Mouse (Mus musculus) G1E (cell line): Measurements from ENCODE around the gene Srsf9. TPM values are rescaled to one million over a fixed set of nuclear protein-coding genes. Genes with fewer than 3 reads are reported as not detected.
"Not testable (repeated sequence)": the region's sequence is repeated elsewhere in the genome, so short reads cannot be mapped to it uniquely, and the experiment has no call there.

Experiments
- ATAC-seq: 2 replicates; pipeline ENCODE4 v1.8.0; 2016; ENCODE audit warnings: mild to moderate bottlenecking; ENCODE audit not compliant: insufficient number of reproducible peaks, poor library complexity, low FRiP score, severe bottlenecking; ENCODE audit errors: extremely low read depth
- DNase-seq: peaks from one replicate; pipeline ENCODE4 v3.0.0; 2012; ENCODE audit warnings: low spot score
- H3K27me3 ChIP-seq: 2 replicates; pipeline ENCODE4 v1.6.1; 2012; ENCODE audit warnings: mild to moderate bottlenecking, low read length, inconsistent platforms; ENCODE audit not compliant: insufficient read depth
- H3K36me3 ChIP-seq: replicated peaks from 2 replicates; pipeline ENCODE3; 2012; ENCODE audit warnings: mild to moderate bottlenecking, inconsistent platforms
- H3K4me1 ChIP-seq: 2 replicates; pipeline ENCODE4 v1.6.1; 2012; ENCODE audit warnings: low read depth, low read length, inconsistent platforms, mixed read lengths; ENCODE audit not compliant: insufficient read depth
- H3K4me3 ChIP-seq: 2 replicates; pipeline ENCODE4 v1.5.1; 2012; ENCODE audit warnings: low read depth, mild to moderate bottlenecking, inconsistent platforms, low read length, moderate library complexity, mixed read lengths
- H3K9me3 ChIP-seq: replicated peaks from 2 replicates; pipeline ENCODE4 v1.6.1; 2012; ENCODE audit warnings: inconsistent platforms
- CTCF ChIP-seq: IDR thresholded peaks from 2 replicates; pipeline ENCODE4 v1.5.1; 2012; ENCODE audit warnings: low read depth, low read length, inconsistent platforms, mixed read lengths
- GATA1 ChIP-seq: IDR thresholded peaks from 2 replicates; pipeline ENCODE4 v1.6.1; 2012; ENCODE audit warnings: borderline replicate concordance, low read length, inconsistent platforms, mixed read lengths
- GATA2 ChIP-seq: IDR thresholded peaks from 2 replicates; pipeline ENCODE4 v1.6.1; 2012; ENCODE audit warnings: low read depth, low read length, inconsistent platforms, borderline replicate concordance
- POLR2AphosphoS5 ChIP-seq: IDR thresholded peaks from 2 replicates; pipeline ENCODE4 v1.6.1; 2012; ENCODE audit warnings: low read depth, low read length, inconsistent platforms; ENCODE audit not compliant: insufficient replicate concordance
- TAL1 ChIP-seq: conservative IDR thresholded peaks from 2 replicates; pipeline ENCODE4 v1.6.1; 2012; ENCODE audit warnings: low read depth, low read length, inconsistent platforms, mixed read lengths
- polyA plus RNA-seq: library from polyadenylated mRNA; stranded (reverse); fragments of >175 nt; gene quantifications from 2 replicates; pipeline ENCODE4 v1.2.3, GENCODE M21; 2012
- total RNA-seq, 2 experiments: library from RNA; stranded (forward) in 1 of 2; stranded (reverse) in 1 of 2; fragments of 200-1000 nt in 1 of 2; fragments of >200 nt in 1 of 2; fragmentation: Nextera tagmentation in 1 of 2; gene quantifications; 2 replicates each; pipeline ENCODE4 v1.2.3; 2014 to 2017

The Srsf9 gene
- total and polyA plus RNA-seq, 3 experiments, result 47.6 to 114 (median 111) TPM

DNA sequence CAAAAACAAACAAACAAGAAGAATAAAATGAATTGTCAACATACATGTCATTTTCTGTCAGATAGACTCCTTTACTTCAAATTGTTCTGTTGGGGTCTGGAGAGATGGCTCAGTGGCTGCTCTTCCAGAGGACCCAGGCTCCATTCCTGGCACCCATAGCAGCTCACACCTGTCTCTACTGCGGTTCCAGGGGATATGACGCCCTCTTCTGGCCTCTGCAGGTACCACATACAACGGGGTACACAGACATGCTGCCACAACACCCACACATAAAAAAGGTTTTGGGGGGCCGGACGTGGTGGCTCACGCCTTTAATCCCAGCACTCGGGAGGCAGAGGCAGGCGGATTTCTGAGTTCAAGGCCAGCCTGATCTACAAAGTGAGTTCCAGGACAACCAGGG, 32.8 kb upstream of the Srsf9 start:
- TF ChIP-seq POLR2AphosphoS5, result no peak
- no peak for TF ChIP-seq TAL1
- TF ChIP-seq GATA2, result no peak
- 0 out of 2 replicates have a peak, but pooled peaks have one; percentile 6 for TF ChIP-seq CTCF
- TF ChIP-seq GATA1, result no peak
- no peaks in the 10 kb centered on the region for H3K9me3 ChIP-seq
- no peak overlapping the region for H3K4me3 ChIP-seq
- H3K27me3 ChIP-seq, result no peaks in the 10 kb centered on the region
- peaks cover 53% of the 10 kb centered on the region for H3K4me1 ChIP-seq
- ATAC-seq, result no peak
- peaks cover 95% of the 10 kb centered on the region for H3K36me3 ChIP-seq
- no peak for DNase-seq

DNA sequence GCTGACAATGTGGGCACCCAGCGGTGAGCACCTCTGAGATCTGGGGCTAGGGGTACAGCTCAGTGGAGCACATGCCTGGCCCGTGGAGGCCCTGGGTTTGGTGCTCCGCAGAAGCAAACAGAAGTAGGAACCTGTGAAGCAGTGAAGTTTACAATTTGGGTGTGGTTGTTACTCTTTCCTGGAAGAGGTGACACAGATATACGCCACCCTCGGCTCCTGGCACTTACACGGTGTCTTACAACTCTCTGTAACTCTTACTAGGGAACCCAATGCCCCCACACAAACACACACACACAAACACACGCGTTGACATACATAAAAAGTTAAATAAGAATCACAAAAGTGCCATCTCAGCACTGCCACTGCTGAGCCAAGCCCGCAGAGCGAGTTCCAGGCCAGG, 30.6 kb upstream of the Srsf9 start:
- H3K9me3 ChIP-seq, result no peaks in the 10 kb centered on the region
- H3K4me3 ChIP-seq, result peak overlapping the region; percentile 55; the same call in 1 of the 2 replicates
- H3K27me3 ChIP-seq, result no peaks in the 10 kb centered on the region
- H3K4me1 ChIP-seq, result peaks cover 59% of the 10 kb centered on the region
- TF ChIP-seq CTCF (no peak), GATA1 (no peak), POLR2AphosphoS5 (no peak), GATA2 (no peak), TAL1 (no peak)
- ATAC-seq, result no peak
- DNase-seq, result no peak
- peaks cover 81% of the 10 kb centered on the region for H3K36me3 ChIP-seq

DNA sequence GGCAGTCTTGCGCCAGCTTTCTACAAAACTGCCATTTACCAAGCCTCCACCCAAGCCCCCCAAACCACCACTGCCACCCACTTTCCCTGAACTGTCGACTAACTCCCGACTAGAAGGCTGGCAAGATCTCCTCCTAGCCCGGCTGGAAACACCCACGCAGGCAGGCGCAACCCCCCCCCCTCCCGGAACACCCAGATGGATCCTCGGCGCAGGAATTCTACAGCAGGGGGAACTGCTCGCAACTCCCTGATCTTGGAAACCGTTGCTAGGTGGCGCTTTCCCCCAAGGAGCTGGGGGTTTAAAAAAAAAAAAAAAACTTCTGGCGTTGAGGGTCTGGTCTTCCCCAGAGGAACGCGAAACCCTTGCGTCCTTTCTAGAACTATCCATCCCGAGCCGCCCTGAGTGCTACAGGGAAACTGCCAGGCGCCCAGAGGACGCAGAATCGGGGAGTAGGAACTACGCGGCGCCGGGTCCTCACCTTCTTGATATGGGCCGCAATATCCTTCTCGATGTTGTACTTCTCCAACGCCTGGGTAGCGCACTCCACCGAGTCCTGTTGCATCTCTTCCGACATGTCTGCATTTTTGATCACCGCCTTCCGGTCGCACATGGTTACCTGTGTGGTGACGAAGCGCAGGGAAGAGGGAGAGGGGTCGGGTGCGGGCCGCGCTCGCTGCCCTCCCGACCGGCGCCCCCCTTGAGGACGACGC, 26.8 kb upstream of the Srsf9 start:
- Histone ChIP-seq H3K4me3 (peak overlapping the region; percentile 94), H3K27me3 (no peaks in the 10 kb centered on the region), H3K36me3 (peaks cover 51% of the 10 kb centered on the region), H3K4me1 (peaks cover 58% of the 10 kb centered on the region), H3K9me3 (no peaks in the 10 kb centered on the region)
- no peak for ATAC-seq
- peak; percentile 45 for DNase-seq
- no peak for TF ChIP-seq GATA1
- TF ChIP-seq POLR2AphosphoS5, result no peak; the same call in 1 of the 2 replicates
- no peak for TF ChIP-seq CTCF
- no peak for TF ChIP-seq TAL1
- TF ChIP-seq GATA2, result no peak

DNA sequence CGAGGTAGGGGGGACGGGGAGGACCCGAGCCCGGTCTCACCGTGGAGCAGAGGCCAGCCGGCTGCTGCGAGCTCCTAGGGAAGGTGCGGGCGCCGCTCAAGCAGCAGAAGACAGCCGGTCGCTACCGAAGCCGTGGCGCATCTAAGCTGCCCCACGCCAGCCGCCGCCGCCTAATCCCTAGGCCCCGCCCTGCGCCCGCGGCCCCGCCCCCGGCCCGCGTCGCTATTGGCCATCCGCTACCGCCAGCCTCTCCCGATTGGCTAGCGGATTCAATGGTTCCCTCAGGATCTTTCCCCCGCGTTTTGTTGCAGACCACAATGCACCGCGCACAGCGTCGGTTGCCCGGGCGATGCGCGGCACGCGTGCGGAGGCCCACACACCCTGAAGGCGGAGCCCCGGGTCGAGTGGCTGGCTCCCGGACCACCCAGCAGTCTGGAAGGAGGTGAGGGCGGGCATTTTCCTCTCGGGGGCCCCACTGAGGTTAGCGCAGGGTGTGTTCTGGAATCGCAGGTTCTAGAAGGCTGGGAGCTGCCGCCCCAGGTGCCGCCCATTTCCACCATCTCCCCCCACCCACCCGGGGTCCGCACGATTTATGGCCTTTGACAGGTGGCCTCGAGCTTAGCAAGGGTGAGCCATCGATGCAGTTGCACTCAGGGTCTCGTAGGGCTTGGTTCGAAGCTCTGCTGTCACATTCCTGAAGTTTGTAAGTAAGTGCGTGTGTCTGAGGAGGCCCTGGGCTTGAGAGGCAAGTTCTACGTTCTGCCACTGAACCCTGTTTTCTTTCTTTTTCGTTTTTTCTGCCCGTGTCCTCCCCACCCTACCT, 26.0 kb upstream of the Srsf9 start, which contains the start of gene Dynll1:
TSS of gene Dynll1 (minus strand) at position 208 of the 823 bp plus-strand sequence.
- Histone ChIP-seq H3K4me1 (peaks cover 50% of the 10 kb centered on the region), H3K4me3 (peak within 1 kb of the TSS; percentile 94), H3K9me3 (no peaks in the 10 kb centered on the region), H3K27me3 (no peaks in the 10 kb centered on the region), H3K36me3 (peaks cover 45% of the 10 kb centered on the region)
- ATAC-seq (peak; percentile 79), DNase-seq (peak; percentile 94)
- TF ChIP-seq GATA2, result no peak
- TF ChIP-seq POLR2AphosphoS5, result no peak
- no peak for TF ChIP-seq TAL1
- no peak for TF ChIP-seq CTCF
- no peak for TF ChIP-seq GATA1

DNA sequence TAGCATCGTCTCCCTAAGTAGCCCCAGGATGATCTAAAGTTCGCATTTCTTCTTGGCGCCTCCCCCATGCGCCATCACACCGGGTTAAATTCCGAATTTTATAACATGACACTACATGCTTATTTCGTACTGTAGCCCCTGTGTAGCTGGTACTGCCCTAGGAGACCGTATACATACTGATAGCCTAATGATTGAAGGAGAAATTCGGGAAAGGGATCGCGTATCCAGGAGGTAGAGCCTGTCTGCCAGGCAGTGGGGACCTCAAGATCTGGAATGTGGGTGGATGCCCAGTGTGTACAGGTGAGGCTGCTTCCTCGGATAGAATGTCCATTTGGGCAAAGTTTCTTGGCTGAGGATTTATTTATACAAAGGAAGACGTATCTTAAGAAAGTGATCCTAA, 25.4 kb upstream of the Srsf9 start:
- Histone ChIP-seq H3K4me1 (peaks cover 44% of the 10 kb centered on the region), H3K4me3 (peak overlapping the region; percentile 94), H3K9me3 (no peaks in the 10 kb centered on the region), H3K36me3 (peaks cover 39% of the 10 kb centered on the region), H3K27me3 (no peaks in the 10 kb centered on the region)
- no peak for DNase-seq
- no peak for ATAC-seq
- no peak for TF ChIP-seq TAL1
- TF ChIP-seq POLR2AphosphoS5, result no peak
- TF ChIP-seq GATA2, result no peak
- TF ChIP-seq CTCF, result no peak

DNA sequence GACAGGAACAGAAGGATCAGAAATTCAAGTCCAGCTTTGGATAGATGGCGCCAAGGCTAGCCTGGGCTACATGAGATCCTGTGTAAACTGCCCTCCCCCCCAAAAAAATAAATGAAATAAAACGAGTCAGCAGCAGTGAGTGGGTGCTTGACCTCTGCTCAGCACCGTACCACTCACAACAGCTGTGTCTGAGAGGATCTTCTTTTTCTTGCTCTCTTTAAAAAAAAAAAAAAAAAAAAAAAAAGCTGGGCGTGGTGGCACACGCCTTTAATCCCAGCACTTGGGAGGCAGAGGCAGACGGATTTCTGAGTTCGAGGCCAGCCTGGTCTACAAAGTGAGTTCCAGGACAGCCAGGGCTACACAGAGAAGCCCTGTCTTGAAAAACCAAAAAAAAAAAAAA, 24.8 kb upstream of the Srsf9 start:
- Histone ChIP-seq H3K4me1 (peaks cover 38% of the 10 kb centered on the region), H3K36me3 (peaks cover 33% of the 10 kb centered on the region)
- H3K4me3 ChIP-seq, H3K9me3 ChIP-seq, DNase-seq, ATAC-seq, H3K27me3 ChIP-seq: not testable (repeated sequence)
